Mouse (Mus musculus): ENCODE measurements around the gene M1ap. TPM values are rescaled to one million over a fixed set of nuclear protein-coding genes. Genes with fewer than 3 reads are reported as not detected.

The M1ap gene
- polyA plus RNA-seq, 1 experiment from 2014 or later, result 0.71 TPM

GRCm38 (mm10) chr6:83074979-83075378 is 128.3 kb downstream of the M1ap start:
- Histone ChIP-seq H3K4me3 (ENCODE audit: low read length) (no peak overlapping the region), H3K27me3 (ENCODE audit: control insufficient read depth, insufficient read depth, low read length) (peaks cover 66% of the 10 kb centered on the region), H3K4me2 (ENCODE audit: low read depth, low read length) (no peak overlapping the region), H3K9ac (ENCODE audit: low read length) (no peak overlapping the region), H3K9me3 (replicated peaks; ENCODE audit: control insufficient read depth, low read length) (no peaks in the 10 kb centered on the region), H3K4me1 (ENCODE audit: control insufficient read depth, insufficient read depth, low read length) (peaks cover 15% of the 10 kb centered on the region), H3K36me3 (ENCODE audit: control insufficient read depth, insufficient read depth) (no peaks in the 10 kb centered on the region), H3K27ac (ENCODE audit: low read length) (no peak overlapping the region)
- 11% methylated on average over 2 of the region's 2 CpGs for WGBS
- no peak for ATAC-seq (replicated peaks; ENCODE audit: extremely low read depth, insufficient read depth, low FRiP score)

GRCm38 (mm10) chr6:83077630-83078323 is 131.1 kb downstream of the M1ap start, which contains the start of gene Pcgf1:
Gene Pcgf1 (plus strand): TSS chr6:83077869.
- peak within 1 kb of the TSS; percentile 81 for H3K9ac ChIP-seq (ENCODE audit: low read length)
- peak within 1 kb of the TSS; percentile 91 for H3K4me2 ChIP-seq (ENCODE audit: low read depth, low read length)
- H3K4me3 ChIP-seq (ENCODE audit: low read length), result peak within 1 kb of the TSS; percentile 79
- peak; percentile 42 for ATAC-seq (replicated peaks; ENCODE audit: extremely low read depth, insufficient read depth, low FRiP score)
- H3K27ac ChIP-seq (ENCODE audit: low read length), result peak within 1 kb of the TSS; percentile 84
- peaks cover 44% of the 10 kb centered on the region for H3K27me3 ChIP-seq (ENCODE audit: control insufficient read depth, insufficient read depth, low read length)
- peaks cover 4% of the 10 kb centered on the region; the same call in 1 of the 2 replicates for H3K36me3 ChIP-seq (ENCODE audit: control insufficient read depth, insufficient read depth)
- peaks cover 9% of the 10 kb centered on the region for H3K4me1 ChIP-seq (ENCODE audit: control insufficient read depth, insufficient read depth, low read length)
- H3K9me3 ChIP-seq (replicated peaks; ENCODE audit: control insufficient read depth, low read length), result no peaks in the 10 kb centered on the region
- under 1% methylated on average over 54 of the region's 54 CpGs for WGBS

- no peaks in the 10 kb centered on the region for H3K9me3 ChIP-seq (replicated peaks; ENCODE audit: control insufficient read depth, low read length)
- peaks cover 46% of the 10 kb centered on the region for H3K27me3 ChIP-seq (ENCODE audit: control insufficient read depth, insufficient read depth, low read length)
- peak overlapping the region; percentile 81 for H3K9ac ChIP-seq (ENCODE audit: low read length)
- peak overlapping the region; percentile 84 for H3K27ac ChIP-seq (ENCODE audit: low read length)
- H3K36me3 ChIP-seq (ENCODE audit: control insufficient read depth, insufficient read depth), result peaks cover 4% of the 10 kb centered on the region; the same call in 1 of the 2 replicates
- peaks cover 9% of the 10 kb centered on the region for H3K4me1 ChIP-seq (ENCODE audit: control insufficient read depth, insufficient read depth, low read length)
- under 1% methylated on average over 46 of the region's 46 CpGs for WGBS
- H3K4me3 ChIP-seq (ENCODE audit: low read length), result peak overlapping the region; percentile 79
- ATAC-seq (replicated peaks; ENCODE audit: extremely low read depth, insufficient read depth, low FRiP score), result peak; percentile 95
- peak overlapping the region; percentile 91 for H3K4me2 ChIP-seq (ENCODE audit: low read depth, low read length)
Measured at GRCm38 (mm10) chr6:83078324-83078858, 131.7 kb downstream of the M1ap start.

Small RNA genes lying within 50 kb of the gene (microRNA-seq; reads per million reads assigned to microRNA genes)
- not detected for gene Mir7040

Other genes with a start within 250 kb of the M1ap start
- gene Pole4, start 241.5 kb upstream of the M1ap start, polyA plus RNA-seq (2015; fragmentation: Nextera tagmentation; extraction: Ambion mirVana), result 81.5 and 90.4 TPM in 2 replicates
- 37.4 and 46.7 TPM in 2 replicates for gene Hk2, start 172.4 kb upstream of the M1ap start, polyA plus RNA-seq (2015; fragmentation: Nextera tagmentation; extraction: Ambion mirVana)
- 0.53 and 1.2 TPM in 2 replicates for gene Sema4f, start 7.1 kb upstream of the M1ap start, polyA plus RNA-seq (2015; fragmentation: Nextera tagmentation; extraction: Ambion mirVana)
- gene Dok1, start 86.6 kb downstream of the M1ap start, polyA plus RNA-seq (2015; fragmentation: Nextera tagmentation; extraction: Ambion mirVana), result 8.5 and 9.5 TPM in 2 replicates
- gene Loxl3, start 87.3 kb downstream of the M1ap start, polyA plus RNA-seq (2015; fragmentation: Nextera tagmentation; extraction: Ambion mirVana), result 8.0 and 8.3 TPM in 2 replicates
- 140 and 148 TPM in 2 replicates for gene Aup1, start 107.6 kb downstream of the M1ap start, polyA plus RNA-seq (2015; fragmentation: Nextera tagmentation; extraction: Ambion mirVana)
- gene Htra2, start 108.4 kb downstream of the M1ap start, polyA plus RNA-seq (2015; fragmentation: Nextera tagmentation; extraction: Ambion mirVana), result 81.8 and 94.5 TPM in 2 replicates
- 0.57 and 0.75 TPM in 2 replicates for gene Dqx1, start 110.9 kb downstream of the M1ap start, polyA plus RNA-seq (2015; fragmentation: Nextera tagmentation; extraction: Ambion mirVana)
- gene Tlx2, start 123.4 kb downstream of the M1ap start, polyA plus RNA-seq (2015; fragmentation: Nextera tagmentation; extraction: Ambion mirVana), result 0.27 and 0.45 TPM in 2 replicates
- 16.6 and 18.0 TPM in 2 replicates for gene Pcgf1, start 131.0 kb downstream of the M1ap start, polyA plus RNA-seq (2015; fragmentation: Nextera tagmentation; extraction: Ambion mirVana)
- gene Lbx2, start 139.5 kb downstream of the M1ap start, polyA plus RNA-seq (2015; fragmentation: Nextera tagmentation; extraction: Ambion mirVana), result 0.35 and 0.40 TPM in 2 replicates
- gene Ccdc142, start 154.7 kb downstream of the M1ap start, polyA plus RNA-seq (2015; fragmentation: Nextera tagmentation; extraction: Ambion mirVana), result 2.0 and 2.6 TPM in 2 replicates
- 1.9 and 2.2 TPM in 2 replicates for gene Gm42688, start 154.7 kb downstream of the M1ap start, polyA plus RNA-seq (2015; fragmentation: Nextera tagmentation; extraction: Ambion mirVana)
- gene Mrpl53, start 162.1 kb downstream of the M1ap start, polyA plus RNA-seq (2015; fragmentation: Nextera tagmentation; extraction: Ambion mirVana), result 165 and 169 TPM in 2 replicates
- 14.0 and 23.9 TPM in 2 replicates for gene Mogs, start 168.6 kb downstream of the M1ap start, polyA plus RNA-seq (2015; fragmentation: Nextera tagmentation; extraction: Ambion mirVana)
- 96.1 and 98.3 TPM in 2 replicates for gene Wbp1, start 174.7 kb downstream of the M1ap start, polyA plus RNA-seq (2015; fragmentation: Nextera tagmentation; extraction: Ambion mirVana)
- 7.4 and 8.1 TPM in 2 replicates for gene Ino80b, start 178.5 kb downstream of the M1ap start, polyA plus RNA-seq (2015; fragmentation: Nextera tagmentation; extraction: Ambion mirVana)
- 21.1 and 26.0 TPM in 2 replicates for gene Rtkn, start 188.6 kb downstream of the M1ap start, polyA plus RNA-seq (2015; fragmentation: Nextera tagmentation; extraction: Ambion mirVana)
- 3.8 and 5.4 TPM in 2 replicates for gene Wdr54, start 209.5 kb downstream of the M1ap start, polyA plus RNA-seq (2015; fragmentation: Nextera tagmentation; extraction: Ambion mirVana)
- gene 1700003E16Rik, start 209.5 kb downstream of the M1ap start, polyA plus RNA-seq (2015; fragmentation: Nextera tagmentation; extraction: Ambion mirVana), result 1.5 and 2.2 TPM in 2 replicates
- gene Dctn1, start 219.0 kb downstream of the M1ap start, polyA plus RNA-seq (2015; fragmentation: Nextera tagmentation; extraction: Ambion mirVana), result 76.9 and 78.1 TPM in 2 replicates